8 mouse cellular contexts compared by ENCODE assay signal in the genomic region with DNA sequence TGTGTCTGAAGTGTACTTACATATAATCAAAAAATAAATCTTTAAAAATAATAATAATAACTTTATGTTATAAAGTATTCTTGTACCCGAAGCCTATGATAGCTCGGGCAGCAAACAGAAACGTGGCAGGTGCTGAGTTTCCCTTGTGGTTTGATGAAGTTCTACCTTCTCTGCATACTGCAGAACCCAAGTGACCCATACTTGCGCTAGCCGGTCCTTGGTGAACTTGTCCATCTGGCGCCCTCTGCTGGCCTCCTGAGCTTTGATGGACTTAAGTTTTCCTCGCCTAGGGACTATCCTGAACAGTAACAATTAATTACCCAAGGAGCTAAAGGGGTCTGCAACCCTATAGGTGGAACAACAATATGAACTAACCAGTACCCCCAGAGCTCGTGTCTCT. TPM values are rescaled to one million over a fixed set of nuclear protein-coding genes. Genes with fewer than 3 reads are reported as not detected.
DNase-seq lines count a peak whose midpoint lies in the region; ATAC-seq and TF ChIP-seq lines count a peak whose summit lies in the region.
"Had no signal": no experiment of that assay in that cellular context is flagged by ENCODE, and none has a peak within 500 bp of the region (broad histone marks: within the 10 kb centered on the region; RNA-seq: fewer than 3 reads in every experiment).

No protein-coding gene starts in this region.

- no peak overlapping the region for H3K27ac ChIP-seq in bone marrow macrophage, adult 2 months (ENCODE audit: insufficient read depth, low read depth, low read length)
- H3K27ac ChIP-seq: midbrain, embryonic 12.5 days had no signal

- H3K4me1 ChIP-seq in bone marrow macrophage, adult 2 months (ENCODE audit: control insufficient read depth, insufficient read depth, low read length), result no peaks in the 10 kb centered on the region
- H3K4me1 ChIP-seq: midbrain, embryonic 12.5 days had no signal

- peak; percentile 74 for TF ChIP-seq CTCF in bone marrow macrophage, adult 2 months (IDR thresholded peaks at IDR 0.05; ENCODE audit: low read depth, low read length)

- peak; percentile 62; the same call in 1 of the 2 replicates for ATAC-seq in frontal cortex, adult (ENCODE audit: low TSS enrichment)

- TF ChIP-seq POLR2A in bone marrow macrophage, adult 2 months (IDR thresholded peaks at IDR 0.05; ENCODE audit: borderline replicate concordance, low read depth, low read length), result no peak

- DNase-seq in spleen, postnatal 36 days (ENCODE audit: low spot score in 2 of 2), result peak; percentile 4 to 7
- no peak for DNase-seq in spleen, adult 12 weeks (ENCODE audit: low spot score)
- DNase-seq in kidney, postnatal 10 days, result peak; percentile 87
- DNase-seq in lung, postnatal 14 days, result peak; percentile 86
- peak; percentile 89 for DNase-seq in testis, postnatal 10 days (ENCODE audit: low spot score)

- no peak overlapping the region for H3K4me3 ChIP-seq in bone marrow macrophage, adult 2 months (ENCODE audit: insufficient read depth, low read length)
- H3K4me3 ChIP-seq: midbrain, embryonic 12.5 days had no signal

RNA-seq across cellular contexts. Expression of a gene that starts 12.7 kb away (rescaled TPM):
- 0.09 TPM in 1 of 2 replicates, not detected in the other for polyA plus RNA-seq in bone marrow macrophage, adult 2 months (2012; ENCODE audit: insufficient read depth, insufficient read length, missing spikeins)

RNA-seq across cellular contexts. Expression of a gene that starts 34.7 kb away (rescaled TPM):
- polyA plus RNA-seq in bone marrow macrophage, adult 2 months (2012; ENCODE audit: insufficient read depth, insufficient read length, missing spikeins), result 0.43 and 0.58 TPM in 2 replicates
